Mouse (Mus musculus): ENCODE data around the gene Sprr1a. TPM values are rescaled to one million over a fixed set of nuclear protein-coding genes. Genes with fewer than 3 reads are reported as not detected.
"Not testable (repeated sequence)": the region's sequence is repeated elsewhere in the genome, so short reads cannot be mapped to it uniquely, and the experiment has no call there.

Gene Sprr1a
- not detected in 2 replicates for polyA plus RNA-seq (2011; ENCODE audit: insufficient read depth, insufficient read length, low replicate concordance, missing spikeins)

GRCm38 (mm10) chr3:92485863-92486262 lies at the start of gene Sprr1a:
TSS of gene Sprr1a (minus strand) at chr3:92485895.
- no peak within 1 kb of the TSS for H3K27ac ChIP-seq (ENCODE audit: control insufficient read depth, insufficient read depth, low read depth, low read length, poor library complexity)
- no peaks in the 10 kb centered on the region for H3K4me1 ChIP-seq (ENCODE audit: control insufficient read depth, insufficient read depth, low read length)
- TF ChIP-seq POLR2A (IDR thresholded peaks at IDR 0.05; ENCODE audit: borderline replicate concordance, control insufficient read depth, low read depth, low read length) (no peak), CTCF (IDR thresholded peaks at IDR 0.05; ENCODE audit: control insufficient read depth, insufficient read depth, low read length) (no peak)
- H3K4me3 ChIP-seq (replicated peaks; ENCODE audit: control insufficient read depth, low read depth, low read length): no peak within 1 kb of the TSS

DNA sequence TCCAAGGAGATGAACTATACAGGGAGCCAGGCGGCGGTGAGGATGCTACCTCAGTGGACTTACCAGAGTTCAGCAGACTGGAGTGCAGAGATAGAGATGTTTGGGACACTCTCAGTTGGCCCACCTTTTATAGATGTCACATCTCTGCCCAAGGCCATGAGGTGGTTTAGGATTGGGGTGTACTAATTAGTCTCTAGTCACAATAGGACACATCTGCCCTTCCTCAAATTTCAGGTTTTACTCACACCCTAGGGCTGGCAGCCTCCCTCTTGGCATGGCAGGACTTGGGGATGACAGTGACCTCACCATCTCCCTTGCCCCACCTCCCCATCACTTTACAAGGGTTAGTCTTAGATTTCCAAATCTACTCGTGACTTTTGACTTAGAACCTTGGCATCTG lies 48.7 kb upstream of the Sprr1a start, which contains the start of gene 2310046K23Rik:
Gene 2310046K23Rik (minus strand): TSS at position 101 of the 400 bp plus-strand sequence.
- H3K4me1 ChIP-seq (ENCODE audit: control insufficient read depth, insufficient read depth, low read length): no peaks in the 10 kb centered on the region
- WGBS: 78% methylated on average over 3 of the region's 3 CpGs
- no peak for TF ChIP-seq CTCF (IDR thresholded peaks at IDR 0.05; ENCODE audit: control insufficient read depth, insufficient read depth, low read length)
- no peak within 1 kb of the TSS for H3K27ac ChIP-seq (ENCODE audit: control insufficient read depth, insufficient read depth, low read depth, low read length, poor library complexity)
- no peak within 1 kb of the TSS for H3K4me3 ChIP-seq (replicated peaks; ENCODE audit: control insufficient read depth, low read depth, low read length)

DNA sequence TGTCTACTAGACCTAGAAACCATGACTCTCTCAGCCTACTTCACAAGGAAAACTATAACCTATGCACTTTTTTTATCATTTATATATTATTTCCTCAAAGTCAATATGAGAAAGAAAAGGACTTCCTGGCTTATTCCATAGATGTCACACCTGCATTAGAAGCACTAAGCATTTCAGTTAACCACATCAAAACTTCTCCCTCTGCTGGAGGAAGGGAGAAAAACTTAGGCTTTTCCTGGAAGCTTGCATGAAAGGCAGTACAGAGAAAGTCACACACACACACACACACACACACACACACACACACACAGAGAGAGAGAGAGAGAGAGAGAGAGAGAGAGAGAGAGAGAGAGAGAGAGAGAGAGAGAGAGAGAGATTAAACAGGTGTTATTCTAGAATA lies 26.6 kb upstream of the Sprr1a start:
- TF ChIP-seq CTCF (IDR thresholded peaks at IDR 0.05; ENCODE audit: control insufficient read depth, insufficient read depth, low read length) (no peak), POLR2A (IDR thresholded peaks at IDR 0.05; ENCODE audit: borderline replicate concordance, control insufficient read depth, low read depth, low read length) (no peak)
- H3K27ac ChIP-seq (ENCODE audit: control insufficient read depth, insufficient read depth, low read depth, low read length, poor library complexity): no peak overlapping the region
- H3K4me1 ChIP-seq (ENCODE audit: control insufficient read depth, insufficient read depth, low read length): no peaks in the 10 kb centered on the region
- no peak overlapping the region for H3K4me3 ChIP-seq (replicated peaks; ENCODE audit: control insufficient read depth, low read depth, low read length)

DNA sequence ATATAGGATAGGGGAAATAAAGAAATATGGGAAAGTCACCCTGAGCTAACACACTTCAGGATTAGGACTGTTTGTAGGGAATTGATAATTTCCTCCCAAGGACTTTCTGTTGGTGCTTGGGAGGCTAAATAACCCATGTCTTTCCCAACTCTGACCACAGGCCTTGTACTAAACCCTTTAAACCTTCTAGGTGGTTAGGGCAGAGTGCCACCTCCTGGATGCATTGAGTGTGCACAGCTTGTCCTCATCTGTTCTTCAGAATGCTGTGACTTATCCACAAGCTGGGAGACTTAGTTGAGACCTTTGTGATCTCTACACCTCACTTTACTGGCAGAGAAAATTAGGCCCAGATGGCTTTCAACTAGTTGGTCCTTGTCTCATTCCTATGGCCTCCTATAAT lies 25.1 kb upstream of the Sprr1a start:
- H3K4me1 ChIP-seq (ENCODE audit: control insufficient read depth, insufficient read depth, low read length): no peaks in the 10 kb centered on the region
- no peak overlapping the region for H3K27ac ChIP-seq (ENCODE audit: control insufficient read depth, insufficient read depth, low read depth, low read length, poor library complexity)
- TF ChIP-seq CTCF (IDR thresholded peaks at IDR 0.05; ENCODE audit: control insufficient read depth, insufficient read depth, low read length) (no peak), POLR2A (IDR thresholded peaks at IDR 0.05; ENCODE audit: borderline replicate concordance, control insufficient read depth, low read depth, low read length) (no peak)
- H3K4me3 ChIP-seq (replicated peaks; ENCODE audit: control insufficient read depth, low read depth, low read length): no peak overlapping the region

- no peak overlapping the region for H3K4me3 ChIP-seq (replicated peaks; ENCODE audit: control insufficient read depth, low read depth, low read length)
- TF ChIP-seq CTCF (IDR thresholded peaks at IDR 0.05; ENCODE audit: control insufficient read depth, insufficient read depth, low read length) (no peak), POLR2A (IDR thresholded peaks at IDR 0.05; ENCODE audit: borderline replicate concordance, control insufficient read depth, low read depth, low read length) (no peak)
- 88% methylated on average over 1 of the region's 1 CpGs for WGBS
- no peaks in the 10 kb centered on the region for H3K4me1 ChIP-seq (ENCODE audit: control insufficient read depth, insufficient read depth, low read length)
- no peak overlapping the region for H3K27ac ChIP-seq (ENCODE audit: control insufficient read depth, insufficient read depth, low read depth, low read length, poor library complexity)
Observed at GRCm38 (mm10) chr3:92508185-92508584, 22.5 kb upstream of the Sprr1a start.

DNA sequence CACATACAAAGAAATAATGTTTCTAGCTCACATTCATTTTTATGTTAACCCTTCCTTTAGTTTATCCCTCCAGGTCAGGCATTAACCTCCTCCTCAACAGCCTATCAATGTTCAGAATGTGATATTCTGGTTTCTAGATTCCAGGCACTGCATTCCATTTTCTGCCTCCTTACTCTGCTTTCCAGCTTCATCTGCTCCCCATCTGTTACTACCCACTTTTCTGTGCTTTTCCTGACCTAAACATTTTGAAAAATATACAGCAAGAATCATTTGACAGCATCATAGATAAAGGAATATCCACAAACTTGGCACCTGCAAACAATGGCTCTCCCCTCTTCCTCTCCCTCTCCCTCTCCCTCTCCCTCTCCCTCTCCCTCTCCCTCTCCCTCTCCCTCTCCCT lies 17.8 kb upstream of the Sprr1a start:
- Histone ChIP-seq H3K27ac (ENCODE audit: control insufficient read depth, insufficient read depth, low read depth, low read length, poor library complexity) (no peak overlapping the region), H3K4me1 (ENCODE audit: control insufficient read depth, insufficient read depth, low read length) (no peaks in the 10 kb centered on the region), H3K4me3 (replicated peaks; ENCODE audit: control insufficient read depth, low read depth, low read length) (no peak overlapping the region)
- TF ChIP-seq POLR2A (IDR thresholded peaks at IDR 0.05; ENCODE audit: borderline replicate concordance, control insufficient read depth, low read depth, low read length) (no peak), CTCF (IDR thresholded peaks at IDR 0.05; ENCODE audit: control insufficient read depth, insufficient read depth, low read length) (no peak)

GRCm38 (mm10) chr3:92500393-92500792 lies 14.7 kb upstream of the Sprr1a start, which contains the start of gene Sprr4:
TSS of gene Sprr4 (minus strand) at chr3:92500493.
- Histone ChIP-seq H3K27ac (ENCODE audit: control insufficient read depth, insufficient read depth, low read depth, low read length, poor library complexity) (no peak within 1 kb of the TSS), H3K4me3 (replicated peaks; ENCODE audit: control insufficient read depth, low read depth, low read length) (no peak within 1 kb of the TSS), H3K4me1 (ENCODE audit: control insufficient read depth, insufficient read depth, low read length) (no peaks in the 10 kb centered on the region)
- no peak for TF ChIP-seq CTCF (IDR thresholded peaks at IDR 0.05; ENCODE audit: control insufficient read depth, insufficient read depth, low read length)
- TF ChIP-seq POLR2A (IDR thresholded peaks at IDR 0.05; ENCODE audit: borderline replicate concordance, control insufficient read depth, low read depth, low read length): no peak
- 89% methylated on average over 1 of the region's 1 CpGs for WGBS

- H3K4me3 ChIP-seq (replicated peaks; ENCODE audit: control insufficient read depth, low read depth, low read length); H3K4me1 ChIP-seq (ENCODE audit: control insufficient read depth, insufficient read depth, low read length); H3K27ac ChIP-seq (ENCODE audit: control insufficient read depth, insufficient read depth, low read depth, low read length, poor library complexity): not testable (repeated sequence)
Observed at GRCm38 (mm10) chr3:92490262-92490661, 4.6 kb upstream of the Sprr1a start.

DNA sequence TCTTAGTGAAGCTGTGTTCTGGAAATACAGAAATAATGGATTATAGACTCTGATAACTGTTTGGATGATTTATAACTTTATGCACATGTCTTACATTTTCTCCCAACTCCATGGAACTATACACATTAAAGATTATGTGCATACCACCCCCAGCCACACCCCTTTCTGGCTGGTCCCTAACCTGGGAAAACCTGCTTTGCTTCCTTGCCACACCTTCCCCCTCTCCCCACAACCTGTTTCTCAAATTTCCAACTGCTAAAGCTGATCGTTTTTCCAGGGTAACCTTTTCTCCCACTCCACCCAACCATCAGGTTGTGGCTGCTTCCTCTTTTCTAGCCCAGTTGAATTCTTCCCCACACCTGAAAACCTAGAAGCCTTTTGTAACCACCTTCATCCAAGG lies 612 bp upstream of the Sprr1a start:
- 8% methylated on average over 1 of the region's 1 CpGs for WGBS
- TF ChIP-seq POLR2A (IDR thresholded peaks at IDR 0.05; ENCODE audit: borderline replicate concordance, control insufficient read depth, low read depth, low read length) (no peak), CTCF (IDR thresholded peaks at IDR 0.05; ENCODE audit: control insufficient read depth, insufficient read depth, low read length) (no peak)
- no peak overlapping the region for H3K27ac ChIP-seq (ENCODE audit: control insufficient read depth, insufficient read depth, low read depth, low read length, poor library complexity)

GRCm38 (mm10) chr3:92481249-92481648 lies 4.4 kb downstream of the Sprr1a start:
- H3K27ac ChIP-seq (ENCODE audit: control insufficient read depth, insufficient read depth, low read depth, low read length, poor library complexity); H3K4me3 ChIP-seq (replicated peaks; ENCODE audit: control insufficient read depth, low read depth, low read length); H3K4me1 ChIP-seq (ENCODE audit: control insufficient read depth, insufficient read depth, low read length): not testable (repeated sequence)

More for the DNA sequence above, 612 bp upstream of the Sprr1a start:
- H3K4me3 ChIP-seq (replicated peaks; ENCODE audit: control insufficient read depth, low read depth, low read length): no peak overlapping the region
- H3K4me1 ChIP-seq (ENCODE audit: control insufficient read depth, insufficient read depth, low read length): no peaks in the 10 kb centered on the region
